Mouse (Mus musculus): ENCODE measurements at regions not wholly inside any gene's neighbourhood (a gene's known extent, or its start where the extent isn't known, plus 50 kb on each side); places are given as distances from the start of the nearest gene placed in this dataset.
A peak's percentile ranks its signal among the peaks of the same experiment; 100 is the strongest.

GRCm38 (mm10) chr12:16139152-16139551 lies 322.4 kb upstream of the Trib2 start:
- no peak for DNase-seq (ENCODE audit: low read depth)

GRCm38 (mm10) chr12:16137801-16138200 lies 321.1 kb upstream of the Trib2 start:
- no peak for DNase-seq (ENCODE audit: low read depth)

GRCm38 (mm10) chr12:16136214-16136671 lies 319.5 kb upstream of the Trib2 start:
- DNase-seq (ENCODE audit: low read depth) = peak; percentile 36

- peak; percentile 45 for DNase-seq (ENCODE audit: low read depth)
These were observed 319.0 kb upstream of the Trib2 start for GRCm38 (mm10) chr12:16135602-16136213.

- no peak for DNase-seq (ENCODE audit: low read depth)
These were observed 317.7 kb upstream of the Trib2 start for GRCm38 (mm10) chr12:16134446-16134845.

- DNase-seq (ENCODE audit: low read depth) = peak; percentile 51
These were observed 316.5 kb upstream of the Trib2 start for GRCm38 (mm10) chr12:16133253-16133652.

- DNase-seq (ENCODE audit: low read depth) = no peak
These were observed 315.0 kb upstream of the Trib2 start for GRCm38 (mm10) chr12:16131740-16132077.

DNA sequence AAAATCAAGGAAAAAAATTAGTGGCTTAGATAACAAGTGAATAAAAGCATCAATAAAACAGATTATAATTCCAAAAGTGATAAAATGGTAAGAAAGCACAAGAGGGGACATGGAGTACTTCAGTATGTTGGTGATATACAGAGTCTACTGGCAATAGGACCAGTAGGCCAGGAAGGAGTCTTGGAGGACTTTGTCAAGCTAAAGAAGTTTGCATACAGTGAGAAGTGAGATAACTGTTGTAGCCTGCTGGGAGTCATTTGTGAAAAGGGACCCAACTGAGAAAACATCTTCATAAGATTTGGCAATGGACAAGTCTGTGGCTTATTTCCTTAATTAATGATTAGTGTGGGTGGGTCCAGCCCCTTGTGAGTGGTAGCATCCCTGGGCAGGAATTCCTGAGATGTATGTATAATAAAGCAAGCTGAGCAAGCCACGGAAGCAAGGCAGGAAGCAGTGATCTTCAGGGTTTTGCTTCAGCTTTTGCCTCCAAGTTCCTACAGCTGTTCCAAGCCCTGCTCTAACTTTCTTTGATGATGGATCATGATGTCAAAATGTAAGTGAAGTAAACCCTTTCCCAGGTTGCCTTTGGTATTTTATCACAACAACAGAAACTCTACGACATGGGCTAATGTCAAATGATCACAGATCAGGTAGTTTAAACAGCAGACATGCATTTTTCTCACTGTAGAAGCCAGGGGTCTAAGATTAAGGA lies 314.5 kb upstream of the Trib2 start:
- DNase-seq (ENCODE audit: low read depth) = no peak

DNA sequence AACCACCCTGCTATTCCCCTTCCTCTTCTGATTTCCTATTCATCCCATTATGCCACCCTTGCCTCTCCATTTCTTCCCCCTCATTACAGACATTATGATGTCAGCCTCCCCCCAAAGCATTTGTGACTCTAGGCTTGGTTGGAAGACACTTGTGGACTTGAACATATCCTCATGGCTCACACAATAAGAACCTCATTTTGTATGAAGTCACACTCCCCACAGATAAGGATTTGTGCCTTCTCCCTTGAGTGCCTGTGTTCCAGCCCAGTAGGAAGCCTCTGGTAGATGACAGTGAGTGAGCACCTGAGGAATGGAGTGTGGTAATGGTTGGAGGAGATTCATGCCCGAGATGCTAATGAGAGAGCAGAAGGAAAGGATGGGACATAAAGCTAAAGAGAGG lies 313.9 kb upstream of the Trib2 start:
- DNase-seq (ENCODE audit: low read depth) = no peak

- no peak for DNase-seq (ENCODE audit: low read depth)
These were observed 313.2 kb upstream of the Trib2 start for GRCm38 (mm10) chr12:16129923-16130322.

GRCm38 (mm10) chr12:16129243-16129642 lies 312.5 kb upstream of the Trib2 start:
- DNase-seq (ENCODE audit: low read depth) = no peak

GRCm38 (mm10) chr12:16124906-16125305 lies 308.2 kb upstream of the Trib2 start:
- peak; percentile 77 for DNase-seq (ENCODE audit: low read depth)

GRCm38 (mm10) chr12:16122353-16123127 lies 305.8 kb upstream of the Trib2 start:
- peak; percentile 80 for DNase-seq (ENCODE audit: low read depth)

DNA sequence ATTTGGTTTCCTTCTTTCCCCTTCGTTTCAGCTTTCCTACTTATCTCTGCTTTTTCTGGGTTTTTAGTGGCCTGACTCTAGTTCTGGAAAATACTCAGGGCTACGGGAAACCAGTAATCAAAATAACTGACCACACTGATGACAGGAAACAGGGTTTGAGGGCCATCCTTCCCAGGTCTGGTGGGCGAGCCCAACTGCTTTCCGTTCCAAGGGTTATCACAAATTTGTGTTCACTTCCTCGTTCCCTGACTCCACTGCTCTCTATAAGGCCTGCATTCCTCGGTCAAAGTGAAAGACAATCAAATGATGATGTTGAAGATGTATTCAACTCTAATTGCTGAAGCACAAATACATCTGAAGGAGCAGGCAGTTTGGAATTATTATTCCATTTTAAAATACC lies 305.1 kb upstream of the Trib2 start:
- peak; percentile 76 for DNase-seq (ENCODE audit: low read depth)

DNA sequence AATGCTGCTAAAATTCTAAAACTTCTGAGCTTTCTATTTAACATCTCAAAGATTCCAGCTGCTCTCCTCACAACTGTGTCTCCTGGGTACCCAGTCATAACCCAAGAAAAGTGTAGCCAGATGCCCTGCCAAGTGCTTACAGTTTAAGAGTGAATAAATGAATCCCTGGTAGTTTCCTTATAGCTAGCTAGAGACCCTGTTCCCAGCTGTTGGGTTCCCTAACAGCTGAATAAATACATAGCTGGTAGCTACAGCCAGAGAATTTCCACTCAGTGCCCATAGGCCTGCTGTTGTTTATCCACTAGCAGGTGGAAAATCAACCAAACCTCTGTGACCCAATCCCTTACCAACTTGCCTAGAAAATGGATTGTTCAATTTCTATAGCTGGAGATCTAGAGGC lies 302.0 kb upstream of the Trib2 start:
- no peak for DNase-seq (ENCODE audit: low read depth)

- DNase-seq (ENCODE audit: low read depth) = no peak
These were observed 290.2 kb upstream of the Trib2 start for GRCm38 (mm10) chr12:16106946-16107345.

DNA sequence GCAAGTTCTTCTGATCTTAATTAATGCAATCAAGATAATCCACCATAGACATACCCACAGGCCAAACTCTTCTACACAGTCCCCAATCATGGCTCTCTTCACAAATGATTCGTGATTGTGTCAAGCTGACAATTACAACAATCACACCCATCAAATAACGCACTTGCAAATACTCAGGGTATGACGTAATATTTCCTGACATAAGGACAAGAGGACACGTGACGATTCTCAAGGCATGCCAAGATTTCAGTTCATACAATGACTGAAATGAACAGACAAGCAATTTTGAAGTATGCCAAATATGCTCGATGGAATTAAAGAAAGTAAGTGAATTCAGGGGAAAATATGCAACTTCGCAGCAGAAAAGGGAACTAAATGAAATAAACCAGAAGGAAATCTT lies 282.1 kb upstream of the Trib2 start:
- DNase-seq (ENCODE audit: low read depth) = peak; percentile 14

GRCm38 (mm10) chr12:16092643-16093042 lies 275.9 kb upstream of the Trib2 start:
- DNase-seq (ENCODE audit: low read depth) = peak; percentile 15

GRCm38 (mm10) chr12:16091336-16091735 lies 274.6 kb upstream of the Trib2 start:
- DNase-seq (ENCODE audit: low read depth) = no peak

- DNase-seq (ENCODE audit: low read depth) = no peak
These were observed 266.5 kb upstream of the Trib2 start for GRCm38 (mm10) chr12:16083176-16083575.

DNA sequence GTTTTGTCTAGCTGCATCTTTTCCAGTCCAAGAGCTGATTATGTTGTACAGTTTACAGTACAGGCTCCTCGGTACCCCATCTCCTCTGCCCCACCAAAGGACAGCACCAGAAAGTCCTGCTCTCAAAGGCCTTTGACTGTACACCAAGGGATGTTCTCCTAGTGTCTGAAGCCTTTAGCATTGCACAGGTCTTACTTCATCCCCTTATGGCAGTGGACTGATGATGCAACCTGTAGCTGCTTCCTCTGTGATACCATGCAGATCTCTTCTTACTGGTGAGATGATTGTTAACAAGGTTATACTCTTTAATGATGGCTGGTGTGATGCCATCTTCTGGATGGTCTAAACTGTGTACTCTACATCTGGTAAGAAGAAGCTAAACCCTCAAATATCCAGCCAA lies 260.5 kb upstream of the Trib2 start:
- DNase-seq (ENCODE audit: low read depth) = no peak

DNA sequence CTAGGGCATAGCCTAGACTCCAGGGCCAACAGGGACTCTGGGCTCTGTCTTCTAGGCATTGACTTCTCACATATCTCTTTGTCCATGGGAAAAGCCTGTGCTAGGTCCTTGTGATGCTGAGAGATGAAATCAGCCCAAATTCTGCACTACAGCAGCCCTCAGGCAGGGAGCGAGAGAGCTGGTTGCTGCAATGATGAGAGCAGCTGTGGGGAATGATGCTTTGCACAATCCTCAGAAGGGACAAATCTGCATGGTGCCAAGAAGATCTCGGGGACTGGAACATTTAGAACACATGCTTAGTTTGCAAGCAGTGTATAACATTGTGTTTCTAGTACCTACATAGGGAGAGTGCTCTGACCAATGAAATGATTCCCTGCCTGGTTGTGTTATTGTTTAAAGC lies 259.2 kb upstream of the Trib2 start:
- no peak for DNase-seq (ENCODE audit: low read depth)

DNA sequence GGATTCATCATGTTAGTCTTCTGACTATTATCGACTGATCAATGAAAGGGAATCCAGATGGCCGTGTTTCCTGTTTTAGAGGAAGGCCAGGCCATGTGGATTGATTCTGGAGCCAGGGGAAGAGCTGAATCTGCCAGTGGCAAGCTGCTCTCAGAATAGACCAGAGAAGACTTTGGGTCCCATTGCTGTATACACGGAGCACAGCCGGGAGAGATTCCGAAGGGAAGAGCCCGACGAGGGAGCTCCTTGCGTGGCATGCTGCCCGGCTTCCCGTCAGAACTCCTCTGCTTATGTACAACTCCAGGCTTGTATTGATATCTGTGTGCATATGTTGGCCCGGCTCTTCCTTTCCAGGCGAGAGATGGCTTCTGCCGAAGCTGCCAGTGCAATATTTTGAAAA lies 252.2 kb upstream of the Trib2 start:
- DNase-seq (ENCODE audit: low read depth) = no peak

All from 416B (cell line).